Mouse (Mus musculus) left cerebral cortex, adult 18-20 months (tissue): ENCODE data around the gene Cyp2c29. TPM values are rescaled to one million over a fixed set of nuclear protein-coding genes. Genes with fewer than 3 reads are reported as not detected.
"Not testable (repeated sequence)": the region's sequence is repeated elsewhere in the genome, so short reads cannot be mapped to it uniquely, and the experiment has no call there.

ENCODE experiments used
- DNase-seq, 2 experiments: peaks; one replicate each; pipeline ENCODE4 v3.0.0; 2021 to 2022; ENCODE audit warnings: low spot score in 2 of 2, mixed read lengths in 1 of 2
- long read RNA-seq, 2 experiments: library from polyadenylated mRNA; stranded (forward); transcript quantifications; one replicate each; pipeline ENCODE4 v2.0.0; 2021
- total RNA-seq, 2 experiments: library from RNA; stranded (reverse); gene quantifications; 2 replicates each; pipeline ENCODE4 v1.2.3; 2021

Gene Cyp2c29
- not detected for total RNA-seq
- long read RNA-seq, experiment 1, result 0 reads
- long read RNA-seq, experiment 2, result 0 reads

DNA sequence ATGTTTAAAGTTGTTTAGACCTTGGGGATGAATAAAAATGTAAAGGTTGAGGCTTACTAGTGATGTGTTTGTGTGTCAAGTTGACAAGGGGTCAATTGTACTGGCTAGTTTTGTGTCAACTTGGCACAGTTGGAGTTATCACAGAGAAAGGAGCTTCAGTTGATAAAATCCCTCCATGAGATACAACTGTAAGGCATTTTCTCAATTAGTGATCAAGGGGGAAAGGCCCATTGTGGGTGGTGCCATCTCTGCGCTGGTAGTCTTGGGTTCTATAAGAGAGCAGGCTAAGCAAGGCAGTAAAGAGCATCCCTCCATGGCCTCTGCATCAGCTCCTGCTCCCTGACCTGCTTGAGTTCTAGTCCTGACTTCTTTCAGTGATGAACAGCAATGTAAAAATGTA, at the start of gene Cyp2c29:
Cyp2c29 (plus strand) TSS at position 301 of the 400 bp plus-strand sequence.
- not testable (repeated sequence) for DNase-seq

DNA sequence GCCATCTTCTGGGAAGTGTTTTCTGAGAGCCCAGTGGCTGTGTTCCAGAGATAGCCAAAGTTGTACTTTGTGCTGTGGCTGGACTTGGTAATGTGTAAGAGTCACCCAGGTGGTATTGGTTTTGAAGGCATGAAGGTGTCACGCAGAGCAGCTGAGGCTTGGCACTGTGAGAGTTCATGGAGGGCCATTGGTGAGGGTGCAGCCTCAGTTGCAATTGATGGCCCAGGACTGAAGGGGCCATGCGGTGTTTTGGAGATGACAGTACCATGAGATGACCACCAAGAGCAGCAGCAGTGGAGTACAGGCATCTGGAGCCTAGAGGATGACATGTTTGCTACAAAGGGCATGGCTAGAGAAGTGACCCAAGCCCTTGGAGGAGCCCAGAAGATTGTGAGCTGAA, 2.2 kb upstream of the Cyp2c29 start:
- DNase-seq, result not testable (repeated sequence)

DNA sequence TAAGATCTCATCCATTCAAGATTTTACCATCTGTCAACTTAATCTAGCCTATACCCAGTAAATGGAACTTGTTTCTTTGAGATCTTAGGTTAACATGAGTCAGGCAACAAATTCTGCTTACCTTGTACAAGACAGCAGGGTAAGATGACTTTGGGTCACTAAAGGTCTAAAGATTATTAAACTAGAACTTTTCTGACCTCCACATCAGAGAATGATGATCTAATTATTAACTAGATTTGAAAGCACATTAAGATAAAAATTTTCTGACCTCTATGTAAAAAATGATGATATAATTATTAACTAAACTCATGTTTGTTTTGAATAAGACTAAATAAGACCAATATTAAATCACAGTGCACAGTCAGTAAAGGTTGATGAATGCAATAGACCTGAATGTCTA, 13.6 kb downstream of the Cyp2c29 start:
- DNase-seq, result no peak

DNA sequence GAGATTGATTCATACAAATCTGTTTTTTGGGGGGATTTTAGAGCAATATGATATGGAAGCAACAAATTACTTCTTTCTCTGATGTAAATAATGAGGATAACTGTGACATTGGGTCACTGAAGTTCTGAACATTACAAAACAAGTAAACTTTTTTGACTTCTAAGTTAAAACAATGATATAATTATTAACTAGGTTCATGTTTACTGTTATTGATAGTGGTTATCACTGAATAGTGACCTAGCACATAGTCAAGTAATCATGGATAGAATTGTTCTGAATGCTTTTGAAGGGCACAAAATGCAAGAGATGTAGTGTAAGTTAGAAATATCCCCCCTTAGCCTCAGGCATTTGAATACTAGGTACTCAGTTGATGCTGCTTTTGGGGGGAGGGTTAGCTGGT, 16.4 kb downstream of the Cyp2c29 start:
- no peak for DNase-seq

DNA sequence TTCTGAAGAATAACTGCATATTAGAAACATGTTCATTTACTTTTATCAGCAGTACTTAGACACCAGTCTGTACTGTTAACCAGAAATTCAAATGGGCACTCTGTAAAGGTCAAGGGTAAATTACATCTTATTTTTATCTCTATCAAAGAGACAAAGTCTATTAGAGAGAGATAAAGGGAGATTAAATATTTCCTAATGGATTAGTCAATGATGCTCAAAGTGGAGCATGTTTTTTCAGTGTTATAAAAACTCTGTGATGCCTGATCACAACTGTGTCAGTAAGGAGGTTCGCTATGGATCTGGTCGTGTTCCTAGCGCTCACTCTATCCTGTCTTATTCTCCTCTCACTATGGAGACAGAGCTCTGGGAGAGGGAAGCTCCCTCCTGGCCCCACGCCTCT, 17.6 kb downstream of the Cyp2c29 start:
- DNase-seq, result no peak

DNA sequence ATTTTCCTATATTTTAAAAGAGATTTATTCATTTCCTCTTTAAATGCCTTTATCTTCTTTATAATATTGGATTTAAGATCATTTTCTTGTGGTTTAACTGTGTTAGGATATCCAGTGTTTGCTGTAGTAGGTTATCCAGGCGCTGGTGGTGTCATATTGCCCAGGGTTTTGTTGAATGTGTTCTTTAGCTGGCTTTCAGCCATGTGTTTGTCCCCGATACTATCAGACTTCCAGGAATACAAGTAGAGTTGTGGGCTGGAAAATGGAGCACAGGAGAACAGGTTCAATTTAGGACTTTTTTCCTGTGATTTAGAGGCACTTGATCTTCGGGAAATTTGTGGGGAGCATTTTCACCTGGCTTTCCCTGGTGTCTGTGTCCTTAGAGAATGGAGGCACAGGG, 19.8 kb downstream of the Cyp2c29 start:
- DNase-seq, result no peak

Other genes starting within 250 kb of the Cyp2c29 start
- under 1 TPM in 1 of 2 experiments, not detected in 1; 0.35 TPM for gene Cyp2c65, start 208.4 kb upstream of the Cyp2c29 start, total RNA-seq
- not detected for gene Cyp2c66, start 155.5 kb upstream of the Cyp2c29 start, total RNA-seq
- not detected for gene Cyp2c38, start 193.7 kb downstream of the Cyp2c29 start, total RNA-seq
- gene Cyp2c39, start 241.5 kb downstream of the Cyp2c29 start, total RNA-seq, result not detected